Mouse (Mus musculus) small intestine, adult 2 months (tissue): Measurements from ENCODE around the gene Cmip. TPM values are rescaled to one million over a fixed set of nuclear protein-coding genes. Genes with fewer than 3 reads are reported as not detected.

ENCODE experiments used
- H3K27ac ChIP-seq: fragments of 200-500 bp; 2 replicates; pipeline ENCODE4 v1.5.1; 2012; ENCODE audit warnings: low read depth, low read length, control low read depth, inconsistent platforms; ENCODE audit not compliant: insufficient read depth
- H3K27me3 ChIP-seq: fragments of 200-500 bp; 2 replicates; pipeline ENCODE4 v1.6.1; 2012; ENCODE audit warnings: mild to moderate bottlenecking, moderate library complexity, low read length, inconsistent platforms; ENCODE audit not compliant: control insufficient read depth, insufficient read depth
- H3K36me3 ChIP-seq: fragments of 200-500 bp; 2 replicates; pipeline ENCODE4 v1.6.1; 2012; ENCODE audit warnings: mild to moderate bottlenecking, low read length, control low read depth, inconsistent platforms; ENCODE audit not compliant: control insufficient read depth, insufficient read depth
- H3K4me1 ChIP-seq: fragments of 200-500 bp; 2 replicates; pipeline ENCODE4 v1.6.1; 2012; ENCODE audit warnings: low read length, inconsistent platforms, mixed read lengths; ENCODE audit not compliant: control insufficient read depth, insufficient read depth, insufficient read length
- H3K4me3 ChIP-seq: fragments of 200-500 bp; 2 replicates; pipeline ENCODE4 v1.5.1; 2012; ENCODE audit warnings: low read depth, mild to moderate bottlenecking, control low read depth, inconsistent platforms, low read length, moderate library complexity
- CTCF ChIP-seq: fragments of 200-500 bp; IDR thresholded peaks from 2 replicates; pipeline ENCODE4 v1.5.1; 2012; ENCODE audit warnings: low read depth, mild to moderate bottlenecking, control low read depth, inconsistent platforms, low read length, moderate library complexity, mixed read lengths; ENCODE audit not compliant: insufficient replicate concordance, insufficient read length; ENCODE audit errors: extremely low read depth
- POLR2A ChIP-seq: fragments of 200-500 bp; IDR thresholded peaks from 2 replicates; pipeline ENCODE4 v1.6.1; 2012; ENCODE audit warnings: low read depth, mild to moderate bottlenecking, control low read depth, inconsistent platforms, low read length, moderate library complexity
- WGBS: fragments of 180-500 bp; shearing (Covaris S2); methylation state at CpG from one replicate; pipeline ENCODE4 v1.1.7; 2018; 5-methylcytosine and 5-hydroxymethylcytosine counted together
- polyA plus RNA-seq: library from polyadenylated mRNA; depleted of rRNA; stranded (reverse); fragments of >200 nt; gene quantifications from 2 replicates; pipeline ENCODE4 v1.2.3, GENCODE M21; 2012

Cmip gene
- polyA plus RNA-seq, 1 experiment, result 129 TPM

DNA sequence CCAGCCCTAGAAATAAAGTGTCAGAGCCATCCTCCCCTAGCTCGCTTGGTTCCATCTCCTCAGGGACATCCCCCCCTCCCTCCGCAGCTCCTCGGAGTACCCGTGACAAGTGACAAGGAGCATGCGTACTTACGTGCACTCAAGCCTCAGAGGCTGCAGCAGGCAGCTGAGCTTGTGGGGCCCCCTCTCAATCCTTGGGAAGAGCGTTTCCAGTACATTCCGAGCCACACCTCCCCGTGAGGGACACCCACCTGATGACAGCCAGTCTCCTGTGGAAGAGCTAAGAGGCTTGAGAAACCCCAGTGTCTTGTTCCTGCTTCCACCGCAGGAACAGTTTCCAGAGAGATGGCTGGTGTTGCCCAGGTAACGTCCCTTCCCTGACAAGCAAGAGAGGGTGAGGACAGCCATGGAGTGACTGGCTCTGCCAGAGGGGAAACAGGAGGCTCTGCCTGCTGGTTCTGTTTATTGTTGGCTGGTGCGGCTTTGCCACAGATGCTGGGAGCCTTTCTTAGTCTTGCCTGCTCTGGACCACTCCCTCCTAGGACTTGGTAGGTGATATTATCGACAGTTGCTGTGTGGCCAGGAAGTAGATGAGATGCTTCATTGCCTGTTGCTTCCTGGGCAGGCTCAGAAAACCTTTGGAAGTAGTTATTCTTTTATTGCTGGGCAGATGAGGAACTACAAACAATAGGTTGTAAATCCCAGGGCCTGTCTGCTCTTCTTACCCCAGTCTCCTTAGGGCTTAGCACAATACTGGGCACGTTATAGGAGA is 147.0 kb downstream of the Cmip start:
- H3K36me3 ChIP-seq, result no peaks in the 10 kb centered on the region
- peak overlapping the region; percentile 19 for H3K27ac ChIP-seq
- WGBS, result 20% methylated on average over 14 of the region's 14 CpGs
- no peaks in the 10 kb centered on the region for H3K27me3 ChIP-seq
- TF ChIP-seq POLR2A (no peak), CTCF (no peak)
- peaks cover 25% of the 10 kb centered on the region for H3K4me1 ChIP-seq
- no peak overlapping the region for H3K4me3 ChIP-seq

GRCm38 (mm10) chr8:117406081-117406480 is 149.2 kb downstream of the Cmip start:
- no peak overlapping the region for H3K27ac ChIP-seq
- H3K36me3 ChIP-seq, result peaks cover 3% of the 10 kb centered on the region; the same call in 1 of the 2 replicates
- WGBS, result 78% methylated on average over 3 of the region's 3 CpGs
- H3K27me3 ChIP-seq, result no peaks in the 10 kb centered on the region
- TF ChIP-seq POLR2A (no peak), CTCF (no peak)
- peaks cover 26% of the 10 kb centered on the region for H3K4me1 ChIP-seq
- no peak overlapping the region for H3K4me3 ChIP-seq

- Histone ChIP-seq H3K4me3 (no peak overlapping the region), H3K4me1 (peaks cover 16% of the 10 kb centered on the region), H3K36me3 (peaks cover 15% of the 10 kb centered on the region), H3K27me3 (no peaks in the 10 kb centered on the region), H3K27ac (no peak overlapping the region)
- TF ChIP-seq CTCF (no peak), POLR2A (no peak)
- WGBS, result 84% methylated on average over 7 of the region's 7 CpGs
Measured at GRCm38 (mm10) chr8:117408634-117409033, 151.8 kb downstream of the Cmip start.

DNA sequence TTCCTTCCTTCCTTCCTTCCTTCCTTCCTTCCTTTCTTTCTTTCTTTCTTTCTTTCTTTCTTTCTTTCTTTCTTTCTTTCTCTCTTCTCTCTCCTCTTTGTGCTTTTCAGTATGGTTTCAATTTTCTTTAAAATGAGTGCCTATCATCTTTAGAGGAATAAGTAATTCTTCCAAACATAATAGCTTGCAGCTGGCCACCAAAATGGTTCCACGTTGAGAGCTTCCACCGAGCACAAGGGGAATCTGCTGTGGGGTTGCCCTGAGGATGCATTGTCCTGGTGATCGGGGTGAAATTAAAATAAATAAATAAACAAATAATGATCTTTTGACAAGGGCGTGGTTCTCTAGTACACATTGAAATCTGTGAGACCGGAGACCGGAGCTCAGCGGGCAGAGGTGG is 152.2 kb downstream of the Cmip start:
- Histone ChIP-seq H3K36me3 (peaks cover 17% of the 10 kb centered on the region), H3K27ac (no peak overlapping the region), H3K27me3 (no peaks in the 10 kb centered on the region), H3K4me3 (no peak overlapping the region), H3K4me1 (peaks cover 12% of the 10 kb centered on the region; the same call in 1 of the 2 replicates)
- 87% methylated on average over 7 of the region's 7 CpGs for WGBS
- no peak for TF ChIP-seq CTCF
- no peak for TF ChIP-seq POLR2A

- peak overlapping the region; percentile 64 for H3K27ac ChIP-seq
- no peaks in the 10 kb centered on the region for H3K27me3 ChIP-seq
- H3K4me3 ChIP-seq, result peak overlapping the region; percentile 10
- WGBS, result 51% methylated on average over 10 of the region's 10 CpGs
- TF ChIP-seq POLR2A (no peak), CTCF (no peak)
- H3K4me1 ChIP-seq, result peaks cover 10% of the 10 kb centered on the region; the same call in 1 of the 2 replicates
- H3K36me3 ChIP-seq, result peaks cover 19% of the 10 kb centered on the region
Measured at GRCm38 (mm10) chr8:117410391-117410790, 153.5 kb downstream of the Cmip start.

DNA sequence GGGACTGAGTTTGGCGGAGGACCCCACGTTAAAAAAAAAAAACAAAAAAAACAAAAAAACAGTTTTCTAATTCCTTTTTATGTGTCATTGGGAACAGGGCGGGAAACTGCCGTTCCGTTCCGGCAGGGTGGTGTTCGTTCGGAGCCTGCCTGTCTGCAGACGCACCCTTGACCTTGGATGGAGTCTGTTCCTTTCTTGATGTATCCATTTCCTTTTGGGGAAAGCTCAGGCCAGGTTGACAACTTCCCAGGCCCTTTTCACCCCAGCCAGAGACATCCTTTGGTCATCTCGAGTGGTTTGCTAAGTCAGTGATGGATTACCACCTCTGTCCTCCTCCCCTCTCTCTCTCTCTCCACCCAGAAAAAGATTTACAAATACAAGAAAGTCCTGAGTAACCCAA is 154.0 kb downstream of the Cmip start:
- WGBS, result 85% methylated on average over 10 of the region's 10 CpGs
- Histone ChIP-seq H3K27ac (peak overlapping the region; percentile 64), H3K4me3 (peak overlapping the region; percentile 10), H3K36me3 (peaks cover 20% of the 10 kb centered on the region), H3K4me1 (peaks cover 10% of the 10 kb centered on the region; the same call in 1 of the 2 replicates), H3K27me3 (no peaks in the 10 kb centered on the region)
- TF ChIP-seq POLR2A (no peak), CTCF (no peak)

- H3K36me3 ChIP-seq, result peaks cover 29% of the 10 kb centered on the region
- H3K27me3 ChIP-seq, result no peaks in the 10 kb centered on the region
- H3K27ac ChIP-seq, result no peak overlapping the region
- peak overlapping the region; percentile 14 for H3K4me3 ChIP-seq
- peaks cover 7% of the 10 kb centered on the region; the same call in 1 of the 2 replicates for H3K4me1 ChIP-seq
- TF ChIP-seq CTCF (no peak), POLR2A (no peak)
- 91% methylated on average over 10 of the region's 10 CpGs for WGBS
Measured at GRCm38 (mm10) chr8:117412232-117412631, 155.4 kb downstream of the Cmip start.

DNA sequence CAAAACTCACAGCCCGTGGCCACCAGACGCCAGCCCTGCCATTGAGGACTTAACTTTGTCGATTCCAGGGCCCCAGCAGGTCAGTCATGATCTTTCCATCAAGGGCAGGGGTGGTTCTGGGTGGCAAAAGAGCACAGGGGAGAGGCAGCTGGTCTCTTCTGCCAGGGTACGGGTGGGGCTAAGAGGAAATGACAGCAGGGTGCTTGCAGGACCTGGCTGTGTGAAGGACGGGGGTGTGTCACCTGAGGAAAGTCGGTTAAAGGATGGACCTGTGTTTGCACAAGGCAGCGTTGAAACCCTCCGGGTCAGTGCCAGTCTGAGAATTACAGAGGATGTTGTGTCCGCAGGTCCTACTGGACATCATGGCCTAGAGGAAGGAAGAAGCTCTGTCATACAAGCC is 161.0 kb downstream of the Cmip start:
- Histone ChIP-seq H3K36me3 (peaks cover 33% of the 10 kb centered on the region), H3K27ac (no peak overlapping the region), H3K4me3 (no peak overlapping the region), H3K4me1 (no peaks in the 10 kb centered on the region; the same call in none of the 2 replicates), H3K27me3 (no peaks in the 10 kb centered on the region)
- no peak for TF ChIP-seq CTCF
- TF ChIP-seq POLR2A, result no peak
- WGBS, result 54% methylated on average over 9 of the region's 9 CpGs
